Comparison of ENCODE assay signal across 27 mouse cellular contexts in genomic region chr10:40526986-40527385, GRCm38 (mm10). TPM values are rescaled to one million over a fixed set of nuclear protein-coding genes. Genes with fewer than 3 reads are reported as not detected.
DNase-seq lines count a peak whose midpoint lies in the region; ATAC-seq and TF ChIP-seq lines count a peak whose summit lies in the region.
"Had no signal": no experiment of that assay in that cellular context is flagged by ENCODE, and none has a peak within 500 bp of the region (broad histone marks: within the 10 kb centered on the region; RNA-seq: fewer than 3 reads in every experiment).

No protein-coding gene starts in this region.

- H3K4me3 ChIP-seq in forebrain, embryonic 10.5 days, result no peak overlapping the region
- H3K4me3 ChIP-seq in forebrain, embryonic 11.5 days (ENCODE audit: low read depth, low read length), result no peak overlapping the region
- H3K4me3 ChIP-seq in neural tube, embryonic 15.5 days (replicated peaks), result no peak overlapping the region
- peak overlapping the region in 1 of 2 experiments; percentile 49; a peak in 2 of 4 replicates for H3K4me3 ChIP-seq in MEL (ENCODE audit: control insufficient read depth in 1 of 2, insufficient read depth in 1 of 2, low read depth in 2 of 2, low read length in 2 of 2)
- H3K4me3 ChIP-seq in limb, embryonic 10.5 days, result no peak overlapping the region
- H3K4me3 ChIP-seq: embryonic facial prominence, embryonic 15.5 days; erythroblast, embryonic 14.5 days; forebrain, embryonic 12.5 days; heart, embryonic 13.5 days; hindbrain, embryonic 12.5 days had no signal

- peaks cover 42% of the 10 kb centered on the region for H3K4me1 ChIP-seq in forebrain, embryonic 10.5 days
- H3K4me1 ChIP-seq in forebrain, embryonic 11.5 days (replicated peaks; ENCODE audit: control insufficient read depth, insufficient read depth, low read length), result peaks cover 2% of the 10 kb centered on the region; the same call in 1 of the 2 replicates
- peaks cover 11% of the 10 kb centered on the region for H3K4me1 ChIP-seq in neural tube, embryonic 15.5 days
- peaks cover 4 to 20% of the 10 kb centered on the region in 2 experiments; a peak in 3 of 4 replicates for H3K4me1 ChIP-seq in MEL (ENCODE audit: control insufficient read depth in 1 of 2, insufficient read depth in 2 of 2, low read length in 2 of 2)
- peaks cover 31% of the 10 kb centered on the region for H3K4me1 ChIP-seq in limb, embryonic 10.5 days

- H3K9ac ChIP-seq in forebrain, embryonic 11.5 days (ENCODE audit: low read length), result no peak overlapping the region
- H3K9ac ChIP-seq in neural tube, embryonic 15.5 days (replicated peaks), result no peak overlapping the region
- H3K9ac ChIP-seq in MEL (ENCODE audit: control insufficient read depth, low read depth, low read length, poor library complexity, severe bottlenecking), result peak overlapping the region; percentile 60
- H3K9ac ChIP-seq: embryonic facial prominence, embryonic 15.5 days; forebrain, embryonic 12.5 days; heart, embryonic 13.5 days; hindbrain, embryonic 12.5 days had no signal

- no peak overlapping the region; the same call in 1 of the 2 replicates for H3K27ac ChIP-seq in forebrain, embryonic 10.5 days
- no peak overlapping the region for H3K27ac ChIP-seq in forebrain, embryonic 11.5 days (ENCODE audit: low read depth, low read length)
- no peak overlapping the region for H3K27ac ChIP-seq in neural tube, embryonic 15.5 days (replicated peaks)
- peak overlapping the region; percentile 77; the same call in 1 of the 2 replicates for H3K27ac ChIP-seq in MEL (ENCODE audit: control insufficient read depth, low read depth, low read length)
- H3K27ac ChIP-seq in limb, embryonic 10.5 days, result no peak overlapping the region
- H3K27ac ChIP-seq: embryonic facial prominence, embryonic 15.5 days; forebrain, embryonic 12.5 days; heart, embryonic 13.5 days; hindbrain, embryonic 12.5 days had no signal

- no peak for TF ChIP-seq RAD21 in MEL (IDR thresholded peaks at IDR 0.05; ENCODE audit: low read depth, low read length)

- TF ChIP-seq EP300 in MEL (IDR thresholded peaks at IDR 0.05; ENCODE audit: low read depth in 1 of 2, low read length in 2 of 2), result no peak

- DNase-seq in forebrain, embryonic 10.5 days (ENCODE audit: extremely low spot score, low spot score), result peak; percentile 10
- no peak for DNase-seq in forebrain, embryonic 11.5 days (ENCODE audit: low spot score)
- DNase-seq in neural tube, embryonic 10.5 days (ENCODE audit: extremely low spot score, low spot score), result peak; percentile 9
- DNase-seq in MEL (ENCODE audit: low read depth, low spot score), result peak; percentile 13
- no peak for DNase-seq in limb, embryonic 10.5 days (ENCODE audit: low spot score)
- no peak for DNase-seq in embryo, embryonic 10 days (ENCODE audit: low spot score)
- DNase-seq: adrenal gland, postnatal 25 days; cerebellum, adult 18-20 months; cerebellum, adult 9-11 months; cerebellum, postnatal 36 days; gastrocnemius, postnatal 14 days; heart, postnatal 4 days had no signal

- no peak overlapping the region for H3K4me2 ChIP-seq in forebrain, embryonic 11.5 days (ENCODE audit: low read depth, low read length, severe bottlenecking)
- no peak overlapping the region for H3K4me2 ChIP-seq in neural tube, embryonic 15.5 days
- H3K4me2 ChIP-seq: embryonic facial prominence, embryonic 15.5 days; forebrain, embryonic 12.5 days; heart, embryonic 13.5 days; hindbrain, embryonic 12.5 days had no signal

- TF ChIP-seq POLR2A in MEL (IDR thresholded peaks at IDR 0.05; ENCODE audit: control insufficient read depth in 1 of 2, insufficient read depth in 1 of 2, low read depth in 1 of 2, low read length in 2 of 2, poor library complexity in 1 of 2), result no peak

- TF ChIP-seq CTCF in MEL (IDR thresholded peaks at IDR 0.05 in 2 of 3, conservative IDR thresholded peaks at IDR 0.05 in 1 of 3; ENCODE audit: control insufficient read depth in 1 of 3, insufficient read depth in 1 of 3, low read depth in 2 of 3, low read length in 3 of 3, poor library complexity in 1 of 3, severe bottlenecking in 1 of 3), result no peak

- no peak for ATAC-seq in forebrain, embryonic 11.5 days (replicated peaks; ENCODE audit: low FRiP score)
- ATAC-seq in neural tube, embryonic 15.5 days (ENCODE audit: low FRiP score), result no peak
- ATAC-seq: forebrain, embryonic 16.5 days; hindbrain, embryonic 16.5 days had no signal

- 83% methylated on average over 3 of the region's 3 CpGs for WGBS in forebrain, embryonic 10.5 days
- WGBS in forebrain, embryonic 11.5 days, result 76% methylated on average over 3 of the region's 3 CpGs
- 90% methylated on average over 3 of the region's 3 CpGs for WGBS in neural tube, embryonic 15.5 days
- 88% methylated on average over 3 of the region's 3 CpGs for WGBS in limb, embryonic 10.5 days

- no peaks in the 10 kb centered on the region for H3K79me2 ChIP-seq in MEL (ENCODE audit: control insufficient read depth, insufficient read depth, low read length, poor library complexity)

- H3K36me3 ChIP-seq in forebrain, embryonic 10.5 days (replicated peaks), result no peaks in the 10 kb centered on the region
- H3K36me3 ChIP-seq in forebrain, embryonic 11.5 days (ENCODE audit: control insufficient read depth, insufficient read depth, low read length), result no peaks in the 10 kb centered on the region
- no peaks in the 10 kb centered on the region for H3K36me3 ChIP-seq in neural tube, embryonic 15.5 days
- peaks cover 0 to 10% of the 10 kb centered on the region in 2 experiments; a peak in 2 of 4 replicates for H3K36me3 ChIP-seq in MEL (ENCODE audit: control insufficient read depth in 1 of 2, insufficient read depth in 2 of 2, low read length in 2 of 2)
- H3K36me3 ChIP-seq in limb, embryonic 10.5 days, result no peaks in the 10 kb centered on the region
- H3K36me3 ChIP-seq: embryonic facial prominence, embryonic 15.5 days; forebrain, embryonic 12.5 days; heart, embryonic 13.5 days; hindbrain, embryonic 12.5 days had no signal

- no peaks in the 10 kb centered on the region for H3K27me3 ChIP-seq in forebrain, embryonic 10.5 days (ENCODE audit: poor library complexity, severe bottlenecking)
- peaks cover 3% of the 10 kb centered on the region; the same call in 1 of the 2 replicates for H3K27me3 ChIP-seq in forebrain, embryonic 11.5 days (ENCODE audit: control insufficient read depth, insufficient read depth, low read length)
- H3K27me3 ChIP-seq in neural tube, embryonic 15.5 days (replicated peaks), result no peaks in the 10 kb centered on the region
- no peaks in the 10 kb centered on the region; a peak in 1 of 4 replicates for H3K27me3 ChIP-seq in MEL (ENCODE audit: control insufficient read depth in 1 of 2, insufficient read depth in 2 of 2, low read length in 2 of 2)
- H3K27me3 ChIP-seq in limb, embryonic 10.5 days (ENCODE audit: low read depth, poor library complexity, severe bottlenecking), result no peaks in the 10 kb centered on the region
- H3K27me3 ChIP-seq: embryonic facial prominence, embryonic 15.5 days; heart, embryonic 13.5 days; hindbrain, embryonic 12.5 days had no signal

- peaks cover 3% of the 10 kb centered on the region; the same call in 1 of the 2 replicates for H3K9me3 ChIP-seq in forebrain, embryonic 10.5 days
- no peaks in the 10 kb centered on the region for H3K9me3 ChIP-seq in forebrain, embryonic 11.5 days (ENCODE audit: control insufficient read depth, low read length)
- no peaks in the 10 kb centered on the region for H3K9me3 ChIP-seq in neural tube, embryonic 15.5 days (replicated peaks)
- H3K9me3 ChIP-seq in MEL (replicated peaks; ENCODE audit: insufficient read depth, low read length), result no peaks in the 10 kb centered on the region
- H3K9me3 ChIP-seq in limb, embryonic 10.5 days (replicated peaks), result no peaks in the 10 kb centered on the region
- H3K9me3 ChIP-seq: forebrain, embryonic 12.5 days had no signal

TF ChIP-seq in MEL, 35 proteins besides CTCF, POLR2A, EP300 and RAD21:
- TF ChIP-seq MEF2A (IDR thresholded peaks at IDR 0.05; ENCODE audit: extremely low read depth, insufficient replicate concordance, low read depth, low read length, poor library complexity, severe bottlenecking) (no peak), POLR2AphosphoS5 (IDR thresholded peaks at IDR 0.05; ENCODE audit: borderline replicate concordance, low read depth, low read length) (no peak), UBTF (IDR thresholded peaks at IDR 0.05; ENCODE audit: borderline replicate concordance, insufficient read depth, low read depth, low read length) (no peak), POLR2AphosphoS2 (IDR thresholded peaks at IDR 0.05; ENCODE audit: low read length) (no peak), SMC3 (IDR thresholded peaks at IDR 0.05; ENCODE audit: low read depth, low read length) (no peak), MAZ (IDR thresholded peaks at IDR 0.05; ENCODE audit: low read depth, low read length) (no peak)

RNA-seq across cellular contexts. Expression of gene Slc22a16, which starts 43.1 kb away (rescaled TPM):
- polyA plus RNA-seq in forebrain, embryonic 10.5 days (2016; fragmentation: Nextera tagmentation; extraction: Ambion mirVana), result not detected in 2 replicates
- not detected in 2 replicates for polyA plus RNA-seq in forebrain, embryonic 11.5 days (2014; fragmentation: Nextera tagmentation; extraction: Ambion mirVana)
- polyA plus RNA-seq in neural tube, embryonic 15.5 days (2015; fragmentation: Nextera tagmentation; extraction: Ambion mirVana), result not detected in 2 replicates
- total RNA-seq in MEL (2012; rRNA removed), result not detected in 2 replicates
- not detected for polyA plus RNA-seq in MEL (2012; ENCODE audit: insufficient read depth in 1 of 2, insufficient read length in 2 of 2, low read depth in 1 of 2, low replicate concordance in 2 of 2, missing spikeins in 1 of 2)
- not detected in 2 replicates for polyA plus RNA-seq in limb, embryonic 10.5 days (2016; fragmentation: Nextera tagmentation; extraction: Ambion mirVana)
- total RNA-seq: adrenal gland, adult 2 months; adrenal gland, postnatal 25 days; gastrocnemius, adult 18-20 months; gastrocnemius, postnatal 14 days; heart, adult 8-10 months; heart, postnatal 4 days had no signal
- polyA plus RNA-seq: adrenal gland, adult 2 months; C2C12; embryonic facial prominence, embryonic 11.5 days; embryonic facial prominence, embryonic 15.5 days; erythroblast, embryonic 14.5 days; forebrain, embryonic 12.5 days; forebrain, embryonic 16.5 days; heart, embryonic 13.5 days; heart, postnatal 0 days; hindbrain, embryonic 12.5 days; hindbrain, embryonic 16.5 days; inflammation-experienced regulatory T-cells, adult 6 months had no signal

Comparison
In these comparisons a context has a peak if more than half of its experiments do, and no peak if none do; other contexts are left out.
1. DNase-seq: peak in forebrain, embryonic 10.5 days (single experiment), neural tube, embryonic 10.5 days (single experiment) and MEL (single experiment); none in forebrain, embryonic 11.5 days (single experiment), limb, embryonic 10.5 days (single experiment) and embryo, embryonic 10 days (single experiment).